Mouse (Mus musculus) layer of hippocampus, postnatal 14 days (tissue): Measurements from ENCODE around the gene Adipoq. TPM values are rescaled to one million over a fixed set of nuclear protein-coding genes. Genes with fewer than 3 reads are reported as not detected.

Experiments used
- DNase-seq, 2 experiments: peaks; one replicate each; pipeline ENCODE4 v3.0.0; 2021 to 2022; ENCODE audit warnings: low spot score in 2 of 2, mixed read lengths in 1 of 2
- microRNA-seq, 2 experiments: library from miRNA; unstranded; fragments of <30 nt; microRNA quantifications; one replicate each; pipeline ENCODE4 v1.2.0; 2021
- total RNA-seq, 2 experiments: library from RNA; stranded (reverse); gene quantifications; 2 replicates each; pipeline ENCODE4 v1.2.3; 2021

Gene Adipoq
- total RNA-seq, 2 experiments from 2014 or later = not detected

DNA sequence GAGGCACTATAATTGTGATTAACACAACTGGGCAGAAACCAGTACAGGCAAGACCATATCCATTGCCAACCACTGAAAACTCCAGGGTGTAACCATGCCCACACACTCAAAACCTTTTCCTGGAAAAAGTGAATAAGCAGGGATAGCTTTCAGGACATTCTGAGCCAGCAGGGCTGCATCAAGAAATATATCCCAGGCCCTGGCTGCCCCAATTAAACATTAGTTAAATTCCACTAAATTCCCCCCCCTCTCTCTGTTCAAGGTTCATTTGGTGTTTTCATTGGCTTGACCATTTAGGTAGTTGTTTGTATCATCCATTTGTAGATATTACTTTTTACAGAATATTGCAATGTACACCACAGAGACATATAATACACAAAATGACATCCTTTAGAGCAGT lies 50.0 kb downstream of the Adipoq start:
- DNase-seq = no peak

DNA sequence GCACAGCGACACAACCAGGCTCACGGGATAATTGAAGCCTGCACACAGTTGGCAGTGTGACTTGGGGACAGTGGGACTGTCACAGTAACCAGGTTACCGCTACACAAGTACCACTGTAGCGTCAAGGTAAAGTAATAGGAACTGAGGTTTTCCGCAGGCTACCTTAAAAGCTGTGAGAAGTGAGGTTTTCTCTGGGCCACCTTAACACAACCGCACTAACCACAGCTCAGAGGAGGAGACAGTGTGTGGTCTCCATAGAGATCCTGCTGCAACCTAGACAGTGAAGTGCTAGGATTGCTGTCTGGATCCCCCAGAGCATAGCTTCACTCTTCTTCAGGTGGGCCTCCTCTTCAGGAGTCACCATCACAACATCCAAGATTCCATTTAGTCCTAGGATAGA lies 50.5 kb downstream of the Adipoq start:
- DNase-seq = no peak

DNA sequence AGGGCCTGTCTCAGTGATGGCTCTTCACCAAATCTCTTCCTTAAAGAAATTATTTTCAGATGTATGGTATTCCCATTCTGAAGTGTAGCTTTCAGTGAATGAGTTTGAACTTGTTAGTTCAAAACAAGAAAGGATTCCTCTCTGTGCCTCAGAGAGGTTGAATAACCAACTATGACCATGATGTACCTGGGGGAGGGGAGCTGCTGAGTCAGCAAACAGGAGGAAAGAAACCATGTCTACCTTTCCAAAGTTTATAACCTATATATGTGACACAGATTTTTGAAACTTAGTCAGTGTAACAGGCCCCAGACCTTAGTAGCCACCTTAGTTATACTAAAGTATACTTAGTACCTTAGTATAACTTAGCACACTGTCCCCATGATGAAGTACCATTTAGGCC lies 55.2 kb downstream of the Adipoq start:
- no peak for DNase-seq

Small RNAs within 50 kb of the gene (microRNA-seq; reads per million reads assigned to microRNA genes)
- 0 to 1.4 reads per million in 2 experiments for gene Gm49346

Other genes with a start within 250 kb of the Adipoq start
- gene Fetub, start 228.2 kb upstream of the Adipoq start, total RNA-seq = under 1 TPM in 1 of 2 experiments, not detected in 1; 0.48 TPM
- not detected for gene Hrg, start 195.5 kb upstream of the Adipoq start, total RNA-seq
- not detected for gene Kng2, start 117.1 kb upstream of the Adipoq start, total RNA-seq
- not detected for gene Kng1, start 88.7 kb upstream of the Adipoq start, total RNA-seq
- gene Eif4a2, start 39.1 kb upstream of the Adipoq start, total RNA-seq = 100 to 1,000 TPM; 713 to 771 TPM
- 1 to 10 TPM; 4.8 to 5.1 TPM for gene Rfc4, start 18.8 kb upstream of the Adipoq start, total RNA-seq
- gene St6gal1, start 78.2 kb downstream of the Adipoq start, total RNA-seq = 10 to 100 TPM; 15.4 to 17.5 TPM